Mouse (Mus musculus) cerebellum, adult 9-11 months (tissue): ENCODE results near the gene Fabp6.
A peak's percentile ranks its signal among the peaks of the same experiment; 100 is the strongest.

Experiments used
- DNase-seq: peaks from one replicate; pipeline ENCODE4 v3.0.0; 2022

Fabp6 gene

GRCm38 (mm10) chr11:43601440-43601839 is at the start of gene Fabp6:
Gene Fabp6 (minus strand): TSS chr11:43601540.
- no peak for DNase-seq

DNA sequence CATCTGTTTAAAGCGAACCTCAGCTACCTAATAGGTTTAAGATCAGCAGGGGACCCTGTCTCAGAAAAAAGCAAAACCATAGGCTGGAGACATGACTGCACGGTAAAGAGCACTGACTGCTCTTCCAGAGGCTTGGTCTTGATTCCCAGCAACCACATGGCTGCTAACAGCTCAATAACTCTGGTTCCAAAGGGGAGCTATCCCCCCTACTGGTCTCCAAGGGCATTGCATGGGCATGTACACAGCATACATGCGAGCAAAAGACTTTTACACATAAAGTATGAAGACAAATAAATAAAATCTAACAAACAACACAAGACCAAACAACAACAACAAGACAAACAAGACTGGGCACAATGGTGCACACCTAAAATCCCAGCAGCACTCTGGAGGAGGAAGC is 43.9 kb upstream of the Fabp6 start:
- DNase-seq, result no peak

DNA sequence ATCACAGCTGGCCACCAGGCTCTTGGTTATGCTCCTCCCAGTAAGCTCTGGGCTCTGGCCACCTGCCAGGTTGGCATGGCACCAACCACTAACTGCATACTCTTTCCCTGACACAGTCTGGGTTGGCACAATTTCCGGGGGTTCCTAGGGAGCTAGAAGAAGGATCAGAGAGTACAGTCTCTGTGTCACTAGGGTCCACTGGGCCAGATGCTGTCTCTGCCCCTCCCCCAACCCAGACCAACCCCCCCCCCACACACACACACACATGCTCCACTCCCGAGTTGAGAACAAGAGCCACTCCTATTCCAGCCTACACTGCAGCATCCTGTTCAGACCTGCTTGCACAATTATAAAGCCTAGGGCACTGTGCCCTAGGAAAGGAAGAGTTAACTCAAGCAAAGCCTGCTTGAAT is 41.8 kb upstream of the Fabp6 start:
- peak; percentile 25 for DNase-seq

DNA sequence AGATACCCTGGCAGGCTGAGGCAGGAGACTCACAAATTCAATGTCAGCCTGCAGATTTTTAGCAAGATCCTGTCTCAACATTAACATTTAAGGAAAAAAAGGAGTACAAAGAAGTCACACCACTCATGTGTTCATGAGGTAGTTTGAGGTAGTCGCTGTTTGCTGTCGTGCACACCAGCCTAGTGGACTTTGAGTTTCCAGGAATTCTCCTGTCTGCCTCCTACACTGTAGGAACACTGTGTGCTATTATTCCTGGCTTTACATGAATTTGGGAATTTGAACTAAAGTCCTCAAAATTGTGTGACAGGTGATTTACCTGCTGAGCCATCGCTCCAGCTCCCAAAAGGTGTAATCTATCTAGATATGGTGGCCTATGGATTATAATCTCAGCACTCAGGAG is 37.1 kb upstream of the Fabp6 start:
- DNase-seq, result no peak

DNA sequence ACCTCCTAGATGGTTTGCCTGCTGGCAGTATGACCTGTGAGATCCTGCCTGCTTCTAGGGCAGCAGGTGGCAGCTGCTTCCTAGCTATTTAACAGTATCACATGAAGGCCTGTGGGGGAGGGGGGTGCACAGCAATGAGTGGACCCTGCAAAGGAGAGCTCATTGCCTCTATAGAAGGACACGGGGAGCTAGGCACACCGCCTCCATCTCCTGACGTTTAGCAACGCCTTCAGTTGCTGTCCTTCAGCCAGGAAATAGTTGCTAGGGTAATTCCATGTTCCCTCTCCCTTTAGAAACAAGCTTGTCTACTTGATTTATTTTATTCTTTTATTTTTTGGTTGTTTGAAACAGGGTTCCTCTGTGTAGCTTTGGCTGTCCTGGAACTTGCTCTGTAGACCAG is 35.4 kb upstream of the Fabp6 start:
- DNase-seq, result no peak

DNA sequence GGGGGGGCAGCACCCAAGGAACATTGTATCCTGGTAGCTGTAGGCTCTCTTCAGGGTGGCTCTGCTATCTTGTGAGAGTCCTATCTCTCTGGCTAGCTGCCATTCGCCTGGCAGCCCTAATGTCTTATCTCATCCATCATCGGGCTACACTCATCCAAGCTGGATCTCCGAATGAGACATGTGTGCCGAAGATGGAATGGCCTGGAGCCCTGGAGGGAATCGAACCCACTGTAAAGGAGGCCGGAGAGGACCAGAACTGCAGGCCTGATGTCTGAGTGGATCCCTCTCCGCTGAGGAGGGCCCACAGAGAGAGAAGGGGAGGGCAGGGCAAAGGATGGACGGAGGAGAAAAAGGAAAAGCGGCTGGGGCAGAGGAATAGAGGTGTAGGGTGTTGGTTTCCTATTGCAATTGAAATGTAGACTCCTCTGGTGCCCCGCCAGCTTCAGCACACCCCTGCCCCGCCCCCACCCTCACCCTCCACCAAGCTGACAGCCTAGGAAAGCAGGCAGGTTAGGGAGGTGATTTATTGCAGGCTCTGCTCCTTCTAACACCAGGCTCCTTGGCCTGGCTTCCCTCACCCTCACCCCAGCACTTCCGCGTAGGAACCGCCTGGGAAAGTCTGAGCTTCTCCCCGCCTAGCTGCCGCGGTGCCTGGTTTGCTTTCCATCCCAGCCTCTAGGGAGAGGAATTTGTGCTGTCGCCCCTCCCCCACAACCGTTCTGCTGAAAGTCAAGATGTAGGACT is 32.5 kb upstream of the Fabp6 start:
- no peak for DNase-seq

GRCm38 (mm10) chr11:43633165-43633564 is 31.8 kb upstream of the Fabp6 start:
- DNase-seq, result no peak

- no peak for DNase-seq
Observed at GRCm38 (mm10) chr11:43632566-43632965, 31.2 kb upstream of the Fabp6 start.

GRCm38 (mm10) chr11:43631645-43632044 is 30.3 kb upstream of the Fabp6 start:
- no peak for DNase-seq

GRCm38 (mm10) chr11:43626927-43627645 is 25.7 kb upstream of the Fabp6 start:
- DNase-seq, result peak; percentile 43

DNA sequence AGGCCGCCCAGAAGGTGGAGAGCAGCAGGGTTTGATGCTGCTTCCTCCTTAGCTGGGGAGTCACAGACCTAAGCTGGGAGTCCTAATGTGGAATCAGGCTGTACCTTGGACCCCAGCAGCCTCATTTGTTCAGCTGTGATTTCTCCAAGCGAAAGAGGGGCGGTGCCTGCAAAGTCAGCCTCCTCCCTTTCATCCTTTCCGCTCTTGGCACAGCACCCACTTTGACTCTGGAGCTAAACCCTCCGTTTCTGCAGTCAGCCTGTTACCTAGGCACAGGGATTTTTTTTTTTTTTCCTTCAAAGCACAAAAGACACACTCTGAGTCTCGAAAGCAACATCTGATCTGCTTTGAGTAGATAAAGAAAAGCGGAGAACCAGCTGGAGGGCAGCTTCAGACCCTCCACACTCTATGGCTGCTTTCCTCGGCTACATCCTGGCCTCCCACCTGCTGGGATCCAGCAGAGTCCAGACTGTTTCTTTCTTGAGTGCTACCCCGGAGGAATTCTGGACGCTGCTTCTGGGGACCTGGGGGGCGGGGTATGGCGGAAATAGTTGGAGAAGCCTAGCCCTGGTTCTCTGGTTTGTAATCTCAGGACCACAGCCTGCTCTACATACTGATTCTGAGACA is 25.1 kb upstream of the Fabp6 start:
- DNase-seq, result peak; percentile 58

GRCm38 (mm10) chr11:43624341-43624740 is 23.0 kb upstream of the Fabp6 start:
- DNase-seq, result no peak

DNA sequence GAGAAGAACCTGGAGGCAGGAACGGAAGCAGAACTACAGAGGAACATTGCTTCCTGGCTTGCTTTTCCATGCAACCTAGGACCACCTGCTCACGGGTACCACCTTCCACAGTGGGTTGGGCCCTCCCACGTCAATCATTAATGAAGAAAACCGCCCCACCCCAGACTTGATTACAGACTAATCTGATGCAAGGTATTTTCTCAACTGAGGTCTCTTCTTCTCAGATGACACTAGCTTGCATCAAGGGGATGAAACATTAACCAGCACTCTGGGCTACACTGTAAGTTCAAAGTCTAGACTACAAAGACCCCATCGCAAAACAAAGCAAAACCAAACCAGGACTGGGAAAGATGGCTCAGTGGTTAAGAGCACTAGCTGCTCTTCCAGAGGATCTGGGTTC is 20.4 kb upstream of the Fabp6 start:
- DNase-seq, result no peak

- DNase-seq, result no peak
Observed at GRCm38 (mm10) chr11:43618403-43618802, 17.1 kb upstream of the Fabp6 start.

- DNase-seq, result no peak
Observed at GRCm38 (mm10) chr11:43617924-43618323, 16.6 kb upstream of the Fabp6 start.

DNA sequence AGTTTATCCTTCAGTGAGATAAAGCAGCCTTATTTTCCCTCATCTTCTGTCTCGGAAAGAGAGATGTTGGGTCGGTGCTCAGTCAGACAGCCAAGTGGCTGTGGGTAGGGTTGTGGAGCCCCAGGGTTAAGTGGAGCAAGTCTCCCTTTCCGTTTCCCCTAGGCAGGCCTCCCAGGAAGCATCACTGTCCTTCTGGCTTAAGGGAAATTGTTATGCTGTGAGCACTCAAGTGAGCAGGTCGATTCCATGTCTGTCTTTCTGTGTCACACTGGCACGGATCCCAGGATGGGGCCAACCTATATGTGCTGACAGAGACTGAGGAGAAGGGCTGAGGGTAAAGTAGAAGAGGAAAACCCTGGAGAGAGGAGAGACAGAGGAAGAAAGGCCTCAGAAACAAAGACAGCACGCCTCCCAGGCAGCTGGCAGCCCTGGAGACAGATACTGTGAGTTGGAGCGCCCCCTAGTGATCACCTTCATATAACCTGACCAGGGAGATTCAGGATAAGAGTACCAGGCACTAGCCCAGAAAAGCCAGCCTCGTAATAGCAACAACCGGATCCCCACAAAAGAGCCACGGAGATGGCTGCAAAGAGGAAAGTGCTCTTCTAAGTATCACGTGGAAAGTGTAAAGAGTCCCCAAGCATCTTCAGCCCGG is 11.6 kb upstream of the Fabp6 start:
- DNase-seq, result peak; percentile 78

GRCm38 (mm10) chr11:43610662-43611033 is 9.3 kb upstream of the Fabp6 start:
- no peak for DNase-seq

DNA sequence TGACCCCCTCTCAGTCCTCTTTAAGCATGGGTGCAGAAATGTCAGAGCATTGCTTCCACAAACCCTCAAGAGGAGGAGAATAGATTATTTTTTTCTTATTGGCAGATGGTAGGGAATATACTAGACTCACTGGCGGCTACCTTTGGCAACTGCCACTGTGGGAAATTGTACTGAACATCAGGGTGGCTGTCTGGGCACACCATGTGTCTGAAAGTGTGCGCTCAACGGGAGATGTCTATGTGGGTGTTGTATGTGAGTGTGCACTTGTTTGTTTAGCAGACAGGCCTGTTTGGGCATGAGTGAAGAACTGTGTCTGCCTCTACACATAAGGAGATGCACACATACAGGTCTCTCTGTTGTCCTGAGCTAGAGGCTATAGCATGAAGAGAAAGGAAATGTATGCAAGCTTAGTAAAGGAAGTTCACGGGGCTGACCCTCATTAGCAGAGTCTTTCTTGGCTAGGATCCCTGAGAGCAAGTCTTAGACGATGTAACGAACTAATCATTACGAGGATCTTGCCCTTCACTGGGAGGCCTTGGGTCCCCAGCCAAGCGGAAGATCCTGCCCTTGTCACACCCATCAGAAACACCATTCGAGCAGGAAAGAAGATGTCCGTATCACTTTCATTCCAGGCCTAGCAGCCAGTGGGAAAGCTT is 8.8 kb upstream of the Fabp6 start:
- no peak for DNase-seq

DNA sequence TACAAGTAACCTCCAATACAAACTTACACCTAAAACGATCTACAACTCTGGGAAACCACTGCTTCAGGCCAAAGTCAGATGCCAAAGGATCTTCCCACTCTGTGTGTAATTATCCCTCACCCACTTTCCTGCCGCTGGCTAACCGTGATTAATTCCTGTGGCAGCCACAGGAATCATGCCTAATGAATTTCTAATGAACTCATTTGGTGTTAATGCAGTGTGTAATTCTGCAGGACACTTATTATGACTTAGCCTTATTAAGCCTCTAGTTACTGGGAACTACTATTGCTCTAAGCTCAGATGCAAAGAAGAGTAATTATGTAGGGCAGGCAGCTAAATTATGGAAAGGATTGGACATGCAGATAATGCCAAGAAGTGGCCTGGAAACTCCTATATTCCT is 7.1 kb upstream of the Fabp6 start:
- DNase-seq, result no peak

DNA sequence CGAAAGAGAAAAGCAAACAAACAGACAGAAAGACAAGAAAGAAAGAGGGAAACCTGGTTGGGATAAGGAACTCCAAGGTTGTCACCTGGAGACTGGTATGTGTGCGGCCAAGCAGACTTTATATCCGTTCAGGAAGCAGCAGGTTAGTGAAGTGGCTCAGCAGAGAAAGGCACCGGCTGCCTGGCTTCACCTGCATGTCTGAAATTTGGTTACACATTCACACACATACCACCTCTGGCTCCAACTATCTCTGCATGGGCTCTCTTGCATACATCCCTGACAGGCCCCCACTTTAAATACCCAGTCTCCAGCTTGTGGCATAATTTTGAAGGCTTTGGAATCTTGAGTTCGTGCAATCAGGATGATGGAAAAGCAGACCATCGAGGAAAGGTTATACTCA is 4.5 kb upstream of the Fabp6 start:
- DNase-seq, result no peak

DNA sequence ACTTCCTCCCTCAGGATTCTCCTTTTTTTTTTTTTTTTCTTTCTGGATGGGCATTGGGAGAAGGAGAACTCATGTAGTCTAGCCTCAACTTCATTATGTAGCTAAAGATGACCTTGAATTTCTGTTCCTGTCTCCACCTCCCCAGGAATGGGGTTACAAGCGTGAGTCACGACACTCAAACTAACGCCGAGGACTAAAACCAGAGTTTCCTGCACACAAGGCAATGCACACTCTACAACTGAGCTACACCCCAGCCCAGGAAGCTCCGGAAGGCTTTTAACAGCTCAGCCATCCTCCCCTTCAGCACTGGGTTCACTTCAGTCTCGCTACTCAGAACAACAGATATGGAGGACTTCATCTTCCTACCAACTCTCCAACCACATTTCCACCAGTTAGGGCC is 3.6 kb upstream of the Fabp6 start:
- no peak for DNase-seq

DNA sequence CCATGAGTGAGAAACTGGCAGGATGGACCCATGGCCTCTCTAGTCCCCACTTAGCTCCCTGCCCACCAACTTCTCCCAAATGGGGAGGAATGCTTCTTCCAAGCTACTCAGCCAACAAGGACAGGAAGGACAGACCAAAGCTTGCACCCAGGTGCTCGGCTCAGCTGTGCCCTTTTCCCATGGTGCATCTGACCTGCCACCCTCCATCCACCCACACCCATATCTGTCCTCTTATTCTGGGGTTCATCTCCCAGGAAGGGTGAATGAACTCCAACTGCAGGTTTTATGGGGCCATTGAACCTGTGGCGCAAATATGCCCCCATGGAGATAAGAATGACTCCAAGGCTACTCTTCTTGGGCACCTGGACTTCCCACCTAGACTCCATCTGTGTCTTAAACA is 2.9 kb upstream of the Fabp6 start:
- no peak for DNase-seq

DNA sequence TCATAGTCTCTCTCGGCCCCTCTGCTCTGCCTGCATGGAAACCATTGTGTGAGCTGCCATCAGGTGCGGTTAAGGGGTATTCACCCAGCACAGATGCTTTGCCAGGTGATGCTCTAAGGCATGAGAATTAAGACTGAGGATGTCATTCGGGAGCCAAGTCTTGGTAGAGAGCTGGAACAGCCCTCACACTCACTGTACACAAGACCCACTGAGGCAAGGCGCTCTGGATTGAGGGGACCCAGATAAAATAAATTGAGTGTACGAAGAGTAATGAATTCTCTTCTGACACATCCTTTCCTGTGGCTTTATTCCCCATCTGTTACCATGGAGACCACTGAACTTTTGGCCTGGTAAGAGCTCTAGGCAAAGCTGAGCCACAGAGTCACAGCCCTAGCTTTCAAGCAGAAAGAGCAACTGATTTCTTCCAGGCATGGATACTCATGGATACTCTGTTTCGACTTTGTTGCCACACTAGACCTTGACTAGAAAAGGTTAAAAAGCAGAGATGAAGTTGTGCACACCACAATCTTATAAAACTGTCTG is 11.7 kb downstream of the Fabp6 start:
- no peak for DNase-seq
